Mouse (Mus musculus) liver, postnatal 0 days (tissue): ENCODE results near the gene Pde4c.

Experiments
- CTCF ChIP-seq: sonication (generic); IDR thresholded peaks from 2 replicates; pipeline ENCODE4 v1.5.1; 2016; ENCODE audit warnings: antibody characterized with exemption, low read depth
- EP300 ChIP-seq: IDR thresholded peaks from 2 replicates; pipeline ENCODE4 v1.6.1; 2016; ENCODE audit warnings: antibody characterized with exemption, low read depth, mild to moderate bottlenecking

DNA sequence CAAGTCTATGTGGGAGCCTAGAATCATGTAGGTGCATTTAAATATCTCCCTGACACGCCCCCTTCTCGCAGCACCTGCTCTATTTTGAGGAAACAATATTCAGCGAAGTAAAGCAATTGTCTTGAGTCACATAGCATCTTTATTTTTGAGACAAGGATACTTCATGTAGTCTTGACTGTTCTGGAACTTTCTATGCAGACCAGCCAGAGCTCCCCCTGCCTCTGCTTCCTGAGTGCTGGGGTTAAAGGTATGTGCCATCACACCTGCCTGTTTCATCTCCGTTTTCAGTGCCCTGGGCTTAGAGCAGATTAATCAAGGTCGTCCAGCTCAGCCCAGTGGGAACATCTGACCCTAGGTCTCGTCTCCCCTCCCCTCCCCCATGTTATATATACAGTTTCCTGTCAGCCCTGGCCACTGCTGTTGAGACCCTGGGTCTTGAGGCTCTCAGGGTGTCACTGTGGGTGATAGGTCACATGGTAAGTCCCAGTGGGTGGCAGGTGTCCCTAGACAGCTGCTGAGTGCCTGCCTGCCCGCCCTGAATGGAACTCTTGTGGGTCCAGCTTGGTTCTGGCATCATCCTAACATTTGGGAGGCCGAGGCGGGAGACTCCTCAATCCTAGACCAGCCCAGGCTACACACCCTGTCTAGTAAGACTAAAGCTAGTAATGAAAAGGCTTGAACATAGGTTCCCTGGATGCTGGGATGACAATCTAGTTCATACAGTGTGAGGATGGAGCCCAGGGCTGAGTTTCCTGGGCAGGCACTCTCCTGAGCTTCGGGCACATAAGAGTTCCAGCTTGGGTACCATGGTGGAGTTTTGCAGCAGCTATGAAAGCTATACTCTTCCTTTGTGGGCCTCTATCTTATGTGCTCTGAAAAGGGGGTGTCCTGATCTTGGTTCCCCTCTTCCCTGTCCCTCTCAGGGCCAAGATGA is 22.2 kb upstream of the Pde4c start:
- TF ChIP-seq CTCF = no peak
- no peak for TF ChIP-seq EP300
